Mouse (Mus musculus) kidney, adult 9 months (tissue): ENCODE data around the gene Fry.
A peak's percentile ranks its signal among the peaks of the same experiment; 100 is the strongest.

Experiments
- DNase-seq: peaks from one replicate; pipeline ENCODE4 v3.0.0; 2022

Fry gene

DNA sequence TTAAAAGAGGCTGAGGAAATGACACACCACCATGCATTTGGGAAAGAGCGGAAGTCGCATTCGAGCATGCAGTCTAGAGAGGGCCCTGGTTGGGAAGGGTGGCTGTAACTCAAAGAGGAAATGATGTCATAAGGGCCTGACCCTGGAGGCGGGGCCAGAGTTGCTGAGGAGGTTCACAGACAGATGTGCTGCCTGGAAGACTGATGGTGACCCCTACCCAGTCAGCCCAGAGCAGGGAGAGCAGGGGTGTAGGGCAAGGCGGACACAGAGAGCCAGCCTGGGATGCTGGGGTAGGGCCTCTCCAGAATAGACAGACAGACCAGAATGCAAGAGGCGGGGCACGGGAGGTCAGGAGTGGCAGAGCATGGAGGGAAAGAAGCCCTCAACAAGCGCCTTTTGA, 290.5 kb downstream of the Fry start:
- no peak for DNase-seq

DNA sequence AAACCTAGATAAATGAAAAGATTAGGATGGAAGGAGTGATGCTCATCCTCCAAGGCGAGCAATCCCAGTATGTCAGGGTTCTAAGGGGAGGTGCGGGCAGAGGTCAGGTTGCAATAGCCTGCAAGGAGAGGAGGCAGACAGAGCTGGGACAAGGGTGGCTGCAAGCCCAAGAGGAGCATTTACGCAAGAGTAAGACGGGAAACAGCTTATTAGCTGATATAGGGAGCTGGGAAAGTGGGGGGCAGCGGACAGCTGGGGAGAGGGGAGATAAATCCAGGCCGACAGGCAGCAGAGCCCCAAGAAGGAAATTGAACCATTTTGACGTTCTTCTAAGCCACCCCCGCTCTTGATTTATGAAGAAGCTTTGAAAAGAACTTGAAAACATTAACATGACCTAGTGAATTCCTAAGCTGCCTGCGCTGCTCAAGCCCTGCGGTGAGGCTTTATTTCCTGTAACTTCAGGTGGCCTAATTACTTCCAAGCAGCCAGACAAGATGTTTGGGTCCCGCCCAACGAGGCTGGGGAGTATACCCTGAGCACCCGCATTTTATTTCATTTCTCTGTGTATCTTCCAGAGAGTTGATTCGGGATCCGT, 291.1 kb downstream of the Fry start:
- peak; percentile 15 for DNase-seq

DNA sequence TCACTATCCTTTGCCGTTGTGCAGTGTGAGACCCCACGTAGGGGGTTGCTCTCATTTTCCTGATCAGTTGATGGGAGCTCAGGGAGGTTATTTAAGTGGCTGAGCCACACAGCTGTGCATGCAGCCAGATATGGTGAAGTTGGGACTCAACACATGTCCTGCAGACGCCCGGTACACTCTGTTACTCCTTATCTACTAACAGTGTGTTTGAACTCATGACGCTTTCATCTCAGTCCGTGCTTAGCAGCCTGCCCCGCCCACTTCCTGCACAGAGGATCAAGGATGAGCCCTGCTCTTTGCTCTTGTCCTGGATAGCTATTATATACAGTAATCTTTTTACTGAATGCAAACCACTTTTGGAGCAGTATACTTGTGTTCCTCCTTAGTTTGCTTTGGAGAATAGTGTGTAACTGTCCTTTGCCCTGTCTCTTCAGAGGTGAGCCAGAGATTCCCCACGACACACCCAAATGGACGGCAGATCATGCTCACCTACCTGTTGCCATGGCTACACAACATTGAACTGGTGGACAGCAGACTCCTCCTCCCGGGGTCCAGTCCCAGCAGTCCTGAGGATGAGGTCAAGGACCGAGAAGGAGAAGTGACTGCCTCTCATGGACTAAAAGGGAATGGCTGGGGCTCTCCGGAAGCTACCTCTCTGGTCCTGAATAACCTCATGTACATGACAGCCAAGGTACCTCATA, 294.5 kb downstream of the Fry start:
- DNase-seq: no peak

GRCm38 (mm10) chr5:150414823-150415222, 296.4 kb downstream of the Fry start:
- no peak for DNase-seq

DNA sequence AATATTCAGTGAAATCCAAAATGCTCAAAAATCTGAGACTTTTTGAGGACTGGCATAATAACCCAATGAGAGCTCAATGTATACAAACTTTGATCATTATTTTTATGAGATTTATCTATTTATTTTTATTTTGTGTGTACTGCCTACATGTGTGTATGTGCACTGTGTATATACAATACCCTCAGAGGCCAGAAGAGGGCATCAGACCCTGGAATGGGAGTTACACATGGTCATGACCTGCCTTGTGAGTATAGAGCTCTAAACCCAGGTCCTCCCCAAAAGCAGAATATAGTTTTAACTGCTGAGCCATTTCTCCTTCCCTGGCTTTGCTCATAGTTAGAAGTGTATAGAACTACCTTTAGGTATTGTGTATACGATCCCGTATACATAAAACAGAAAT, 298.8 kb downstream of the Fry start:
- DNase-seq: no peak

DNA sequence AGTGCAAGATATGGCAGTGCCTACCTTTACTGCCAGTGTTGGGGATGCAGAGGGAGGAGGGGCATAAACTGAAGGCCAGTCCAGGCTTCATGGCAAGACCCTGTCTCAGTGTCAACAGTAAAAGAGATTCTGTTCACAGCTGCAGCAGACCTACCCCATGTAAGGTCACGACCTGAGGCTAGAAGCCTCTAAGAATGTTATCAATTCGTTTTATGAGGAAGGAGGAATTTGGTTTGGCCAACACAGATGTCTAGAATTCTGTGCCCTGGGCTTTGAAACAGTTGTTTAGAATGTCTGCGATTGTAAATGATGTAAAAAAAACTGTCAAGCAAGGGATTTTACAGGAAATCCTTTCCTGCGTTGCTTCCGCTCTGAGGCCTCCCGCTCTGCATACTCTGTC, 299.6 kb downstream of the Fry start:
- no peak for DNase-seq

DNA sequence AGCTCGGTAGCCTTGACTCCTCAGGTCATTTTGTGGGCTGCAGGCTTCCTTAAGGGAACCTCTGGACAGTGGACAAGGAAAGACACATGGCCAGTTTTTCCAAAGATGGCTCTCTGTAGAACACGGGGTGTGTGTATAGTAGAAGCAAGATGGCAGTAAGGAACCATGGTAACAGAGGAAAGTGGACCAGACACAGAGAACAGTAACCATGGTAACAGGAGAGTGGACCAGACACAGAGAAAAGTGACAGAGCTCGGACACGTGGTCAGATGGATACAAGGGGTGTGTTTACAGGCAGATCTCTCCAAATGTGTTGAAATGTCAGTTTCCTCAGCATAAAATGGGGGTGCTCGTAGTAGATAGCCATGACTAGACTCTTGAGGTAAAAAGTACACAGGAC, 306.6 kb downstream of the Fry start:
- DNase-seq: no peak

DNA sequence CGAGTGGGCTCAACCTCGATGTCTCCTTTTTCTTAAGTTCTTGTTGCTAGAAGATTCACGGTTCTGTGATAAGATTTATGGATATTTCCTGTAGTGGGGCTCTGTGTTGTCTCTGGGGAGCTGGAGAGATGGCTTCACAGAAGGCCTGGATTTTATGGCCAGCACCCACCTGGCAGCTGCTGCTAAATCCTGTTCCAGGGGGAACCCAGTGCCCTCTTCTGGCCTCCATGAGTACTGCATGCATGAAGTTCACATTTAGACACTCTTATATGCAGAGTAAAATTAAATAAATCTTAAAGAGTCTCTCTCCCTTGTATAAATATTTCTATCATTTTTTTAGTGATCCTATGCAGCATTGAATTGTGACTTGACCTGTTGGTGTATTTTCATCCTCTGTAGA, 308.1 kb downstream of the Fry start:
- peak; percentile 30 for DNase-seq

GRCm38 (mm10) chr5:150431286-150431685, 312.8 kb downstream of the Fry start:
- no peak for DNase-seq

- DNase-seq: no peak
Observed at GRCm38 (mm10) chr5:150432960-150433359, 314.5 kb downstream of the Fry start.

DNA sequence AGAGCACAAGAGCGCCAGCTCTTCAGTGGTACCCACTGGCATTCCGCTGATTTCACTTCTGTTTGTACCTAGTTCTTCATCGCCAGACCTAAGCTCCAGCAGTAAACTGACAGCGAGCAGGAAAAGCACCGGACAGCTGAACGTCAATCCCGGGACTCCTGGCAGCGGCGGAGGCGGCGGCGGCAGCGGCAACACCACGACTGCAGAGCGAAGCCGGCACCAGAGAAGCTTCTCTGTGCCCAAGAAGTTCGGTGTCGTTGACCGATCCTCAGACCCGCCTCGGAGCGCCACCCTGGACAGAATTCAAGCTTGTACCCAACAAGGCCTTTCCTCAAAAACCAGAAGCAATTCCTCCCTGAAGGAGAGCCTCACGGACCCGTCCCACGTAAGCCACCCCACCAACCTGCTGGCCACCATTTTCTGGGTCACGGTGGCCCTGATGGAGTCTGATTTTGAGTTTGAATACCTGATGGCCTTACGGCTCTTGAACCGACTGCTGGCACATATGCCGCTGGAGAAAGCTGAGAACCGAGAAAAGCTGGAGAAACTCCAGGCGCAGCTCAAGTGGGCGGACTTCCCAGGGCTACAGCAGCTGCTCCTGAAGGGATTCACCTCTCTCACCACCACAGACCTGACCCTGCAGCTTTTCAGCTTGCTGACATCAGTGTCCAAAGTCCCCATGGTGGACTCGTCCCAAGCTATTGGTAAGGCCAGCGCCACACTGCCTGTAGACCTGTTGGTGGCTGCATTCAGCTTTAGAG, 318.4 kb downstream of the Fry start:
- peak; percentile 36 for DNase-seq

DNA sequence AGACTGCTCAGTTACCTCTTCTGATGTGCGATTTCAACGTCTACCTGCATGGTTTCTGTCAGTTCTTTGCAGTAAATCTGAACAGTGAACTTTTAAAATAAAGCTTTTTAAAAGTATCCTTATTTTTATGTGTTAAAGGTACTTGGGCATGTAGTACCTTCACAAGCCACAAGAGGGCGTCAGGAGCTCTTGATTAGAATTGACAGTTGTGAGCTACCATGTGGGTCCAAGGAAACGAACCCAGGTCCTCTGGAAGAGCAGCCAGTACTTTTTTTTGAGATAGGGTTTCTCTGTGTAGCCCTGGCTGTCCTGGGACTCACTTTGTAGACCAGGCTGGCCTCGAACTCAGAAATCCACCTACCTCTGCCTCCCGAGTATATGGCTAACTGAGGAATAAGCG, 323.2 kb downstream of the Fry start:
- DNase-seq: peak; percentile 54

GRCm38 (mm10) chr5:150451281-150452003, 333.0 kb downstream of the Fry start:
- no peak for DNase-seq

DNA sequence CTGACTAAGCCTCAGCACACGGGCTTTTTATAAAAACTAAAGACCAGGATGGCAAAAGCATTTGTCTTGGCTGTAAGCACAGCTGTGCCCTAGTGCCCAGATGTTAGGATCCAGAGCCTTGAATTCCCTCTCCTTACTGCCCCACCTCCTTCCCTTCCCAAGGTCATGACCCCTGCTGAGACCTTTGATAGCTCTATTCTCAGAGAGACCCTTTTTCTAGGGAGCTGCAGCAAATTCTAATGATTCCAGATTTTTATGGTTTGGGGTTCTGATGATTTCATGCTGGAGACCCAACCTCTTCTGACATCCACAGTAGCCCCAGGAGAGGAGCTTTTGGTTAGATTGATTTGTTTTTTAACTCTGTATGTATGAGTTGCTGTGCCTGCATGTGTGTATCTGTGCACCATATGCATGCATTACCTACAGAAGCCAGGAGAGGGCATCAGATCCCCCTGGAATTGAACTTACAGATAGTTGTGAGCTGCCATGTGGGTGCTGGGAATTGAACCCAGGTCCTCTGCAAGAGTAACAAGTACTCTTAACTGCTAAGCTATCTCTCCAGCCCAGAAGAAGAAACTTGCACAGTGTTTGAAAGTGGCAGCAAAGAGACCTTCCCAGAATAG, 333.7 kb downstream of the Fry start:
- DNase-seq: no peak

GRCm38 (mm10) chr5:150452671-150453070, 334.2 kb downstream of the Fry start:
- DNase-seq: no peak

GRCm38 (mm10) chr5:150453490-150453889, 335.0 kb downstream of the Fry start:
- no peak for DNase-seq

GRCm38 (mm10) chr5:150457165-150457903, 338.9 kb downstream of the Fry start:
- peak; percentile 47 for DNase-seq

DNA sequence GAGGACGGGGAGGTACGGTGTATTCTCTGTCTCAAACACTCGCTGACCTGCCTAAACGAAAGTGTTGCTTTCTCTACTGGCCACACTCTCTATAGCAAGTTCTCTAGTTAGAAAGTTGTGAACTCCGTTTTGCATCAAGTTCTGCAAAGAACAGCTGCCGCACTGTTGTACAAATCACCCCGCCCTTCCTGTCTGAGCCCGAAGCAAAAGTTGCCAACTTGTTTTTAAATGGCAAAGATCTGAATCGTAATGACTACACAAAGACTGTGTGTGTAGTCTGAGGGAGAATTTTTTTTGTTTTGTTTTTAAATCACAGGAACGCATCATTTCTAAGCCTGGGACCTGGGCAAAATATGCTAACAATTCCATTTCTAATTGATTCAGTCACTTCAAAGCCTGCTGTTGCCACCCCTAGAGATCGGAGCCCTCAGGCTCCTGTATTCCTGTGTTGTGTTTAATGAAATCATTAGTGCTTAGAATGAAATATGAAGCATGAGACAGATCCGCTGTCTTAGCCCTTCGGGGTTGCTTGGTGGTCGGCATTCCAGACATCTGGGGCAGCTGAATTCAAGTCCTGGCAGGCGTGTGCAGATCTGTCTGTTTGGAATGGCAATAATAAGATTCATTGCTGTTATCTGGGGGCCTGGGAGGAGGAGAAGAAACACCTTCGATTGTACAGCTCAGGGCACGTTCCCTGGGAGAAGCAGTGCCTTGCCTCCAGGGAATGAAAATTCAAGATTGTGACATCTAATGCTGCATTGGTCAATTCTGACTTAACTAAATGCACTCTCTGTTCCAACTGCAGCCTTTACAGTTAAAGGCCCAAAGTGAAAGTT, 339.7 kb downstream of the Fry start:
- DNase-seq: no peak

- DNase-seq: no peak
Observed at GRCm38 (mm10) chr5:150459801-150460200, 341.4 kb downstream of the Fry start.

GRCm38 (mm10) chr5:150464721-150465120, 346.3 kb downstream of the Fry start:
- no peak for DNase-seq

- DNase-seq: no peak
Observed at GRCm38 (mm10) chr5:150465218-150465617, 346.8 kb downstream of the Fry start.
